8 mouse cellular contexts compared by ENCODE assay signal in genomic region chr15:36966466-36966865, GRCm38 (mm10). TPM values are rescaled to one million over a fixed set of nuclear protein-coding genes. Genes with fewer than 3 reads are reported as not detected.
DNase-seq lines count a peak whose midpoint lies in the region; ATAC-seq lines count a peak whose summit lies in the region.

No protein-coding gene starts in this region.

- H3K9ac ChIP-seq in neural tube, embryonic 13.5 days, result peak overlapping the region; percentile 48; the same call in 1 of the 2 replicates

- peaks cover 21% of the 10 kb centered on the region for H3K9me3 ChIP-seq in megakaryocyte, embryonic 14.5 days
- no peaks in the 10 kb centered on the region for H3K9me3 ChIP-seq in neural tube, embryonic 13.5 days

- H3K27ac ChIP-seq in neural tube, embryonic 13.5 days (replicated peaks), result peak overlapping the region; percentile 97

- peak overlapping the region; percentile 21 for H3K4me3 ChIP-seq in megakaryocyte, embryonic 14.5 days (replicated peaks)
- no peak overlapping the region for H3K4me3 ChIP-seq in neural tube, embryonic 13.5 days

- DNase-seq in cerebellum, adult 11 months, result peak; percentile 39
- peak; percentile 40 to 43 for DNase-seq in gastrocnemius, postnatal 36 days
- DNase-seq in spleen, postnatal 36 days (ENCODE audit: low spot score in 2 of 2), result no peak

- peaks cover 16% of the 10 kb centered on the region for H3K36me3 ChIP-seq in megakaryocyte, embryonic 14.5 days (replicated peaks; ENCODE audit: low read length)
- no peaks in the 10 kb centered on the region for H3K36me3 ChIP-seq in neural tube, embryonic 13.5 days

- H3K27me3 ChIP-seq in megakaryocyte, embryonic 14.5 days (replicated peaks), result peaks cover 18% of the 10 kb centered on the region
- H3K27me3 ChIP-seq in neural tube, embryonic 13.5 days, result no peaks in the 10 kb centered on the region

- peaks cover 76% of the 10 kb centered on the region for H3K4me1 ChIP-seq in megakaryocyte, embryonic 14.5 days
- peaks cover 33% of the 10 kb centered on the region for H3K4me1 ChIP-seq in neural tube, embryonic 13.5 days (replicated peaks)

- intact Hi-C loops in gastrocnemius, postnatal 36 days (cut with DNase I), result loop anchor here (5.0 kb wide), 1 partner anchor 1009 kb away; no protein-coding TSS in a partner anchor

- ATAC-seq in cerebellum, adult (ENCODE audit: insufficient number of reproducible peaks, low FRiP score, low TSS enrichment), result no peak
- no peak for ATAC-seq in megakaryocyte, adult 5-6 weeks (ENCODE audit: poor library complexity, severe bottlenecking)
- no peak for ATAC-seq in neural tube, embryonic 13.5 days (ENCODE audit: low read depth)
- no peak for ATAC-seq in erythroblast, adult 5-6 weeks (replicated peaks; ENCODE audit: low FRiP score, poor library complexity, severe bottlenecking)

- 79% methylated on average over 2 of the region's 2 CpGs for WGBS in neural tube, embryonic 13.5 days

- peak overlapping the region; percentile 54 for H3K4me2 ChIP-seq in neural tube, embryonic 13.5 days

RNA-seq across cellular contexts. Expression of gene Zfp706, which starts 41.1 kb away (rescaled TPM):
- 23.0 and 24.7 TPM in 2 replicates for polyA plus RNA-seq in megakaryocyte, embryonic 14.5 days (2012; ENCODE audit: insufficient read depth, low replicate concordance)
- 291 and 313 TPM in 2 replicates for total RNA-seq in megakaryocyte, adult 5-6 weeks (2015)
- 41.3 and 67.5 TPM in 2 replicates for total RNA-seq in megakaryocyte, adult 5-6 weeks (2017)
- total RNA-seq in gastrocnemius, postnatal 36 days (2021), result 100 to 1,000 TPM; 100 to 105 TPM
- polyA plus RNA-seq in neural tube, embryonic 13.5 days (2015; fragmentation: Nextera tagmentation; extraction: Ambion mirVana), result 455 and 475 TPM in 2 replicates
- total RNA-seq in erythroblast, adult 5-6 weeks (2015; ENCODE audit: low replicate concordance), result 25.6 and 63.3 TPM in 2 replicates
- total RNA-seq in erythroblast, adult 5-6 weeks (2017; ENCODE audit: low replicate concordance), result 4.9 and 13.7 TPM in 2 replicates

Comparison
In these comparisons a context has a peak if more than half of its experiments do, and no peak if none do; other contexts are left out.
1. DNase-seq: peak in cerebellum, adult 11 months (single experiment) and gastrocnemius, postnatal 36 days (2 of 2); none in spleen, postnatal 36 days (0 of 2).